Mouse (Mus musculus): ENCODE results near the gene Ppard.

Gene Ppard

DNA sequence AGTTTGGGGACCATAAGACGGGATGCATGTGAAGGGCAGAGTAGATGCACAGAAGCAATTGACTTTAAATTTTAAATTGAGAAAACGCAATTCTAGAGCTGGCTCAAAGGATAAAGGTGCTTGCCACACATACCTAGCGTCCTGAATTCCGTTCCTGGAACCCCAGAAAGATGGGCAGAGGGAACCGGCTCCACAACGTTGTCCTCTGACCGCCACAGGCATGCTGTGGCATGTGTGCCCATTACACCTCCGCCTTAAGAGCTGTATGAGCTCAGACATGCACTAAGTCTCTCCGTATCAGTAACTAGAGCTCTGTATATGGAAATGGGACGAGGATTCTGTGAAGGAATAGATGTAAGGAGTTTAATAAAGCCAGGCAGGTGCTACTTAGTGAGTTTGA, 7.9 kb upstream of the Ppard start:
- no peak for DNase-seq

DNA sequence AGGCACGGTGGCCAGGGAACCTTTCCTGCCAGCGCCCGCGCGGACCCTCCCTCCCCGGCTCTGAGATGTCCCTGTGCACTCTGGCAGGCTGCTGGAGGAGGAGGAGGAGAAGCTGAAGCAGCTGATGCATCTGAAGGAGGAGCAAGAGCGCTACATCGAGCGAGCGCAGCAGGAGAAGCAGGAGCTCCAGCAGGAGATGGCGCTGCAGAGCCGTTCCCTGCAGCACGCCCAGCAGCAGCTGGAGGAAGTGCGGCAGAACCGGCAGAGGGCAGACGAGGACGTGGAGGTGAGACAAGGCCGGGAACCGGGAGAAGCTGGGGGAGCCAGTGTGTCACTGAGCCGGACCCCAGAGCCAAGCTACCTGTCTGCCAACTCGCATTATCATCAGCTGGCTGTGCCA, 6.5 kb upstream of the Ppard start:
- peak; percentile 92 for DNase-seq

GRCm38 (mm10) chr17:28230486-28230885, 2.0 kb upstream of the Ppard start:
- DNase-seq: no peak

DNA sequence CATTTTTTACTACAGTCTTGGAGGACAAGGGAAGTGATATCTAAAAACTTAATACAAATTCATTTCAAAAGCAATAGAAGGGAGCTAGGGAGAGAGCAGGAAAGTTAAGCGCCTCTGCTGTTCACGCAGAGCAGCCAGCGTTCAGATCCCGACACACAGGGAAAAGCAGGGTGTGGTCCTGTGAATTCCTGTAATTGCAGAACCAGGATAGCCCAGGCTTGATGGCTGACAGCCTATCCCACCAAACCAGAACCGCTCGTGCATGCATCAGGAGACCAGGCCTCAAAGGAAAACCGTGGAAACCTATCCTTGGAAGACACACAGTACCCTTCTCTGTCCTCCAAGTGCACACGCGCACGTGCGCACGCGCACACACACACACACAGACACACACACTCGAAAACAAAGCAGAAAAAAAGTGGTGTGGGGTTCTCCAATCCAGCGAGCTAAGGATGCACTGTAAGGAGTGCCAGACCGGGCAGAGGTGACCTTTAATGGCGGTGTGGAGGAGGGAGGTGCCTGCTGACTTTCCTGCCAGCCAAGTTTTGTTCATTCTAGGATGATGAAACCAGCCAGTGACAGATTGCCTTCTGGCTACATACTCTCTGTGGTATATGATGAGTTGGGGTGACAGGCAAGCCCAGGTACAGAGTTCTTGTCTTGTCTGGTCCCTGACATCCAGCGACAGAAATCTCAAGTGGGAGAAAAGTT, 1.3 kb upstream of the Ppard start:
- DNase-seq: no peak

- DNase-seq: no peak
Observed at GRCm38 (mm10) chr17:28233091-28233731, 711 bp downstream of the Ppard start.

- DNase-seq: no peak
Observed at GRCm38 (mm10) chr17:28234641-28235040, 2.1 kb downstream of the Ppard start.

- DNase-seq: no peak
Observed at GRCm38 (mm10) chr17:28235982-28236635, 3.6 kb downstream of the Ppard start.

GRCm38 (mm10) chr17:28236636-28237015, 4.1 kb downstream of the Ppard start:
- no peak for DNase-seq

- no peak for DNase-seq
Observed at GRCm38 (mm10) chr17:28237362-28237761, 4.9 kb downstream of the Ppard start.

- DNase-seq: no peak
Observed at GRCm38 (mm10) chr17:28237874-28238273, 5.4 kb downstream of the Ppard start.

GRCm38 (mm10) chr17:28240846-28241245, 8.3 kb downstream of the Ppard start:
- no peak for DNase-seq

DNA sequence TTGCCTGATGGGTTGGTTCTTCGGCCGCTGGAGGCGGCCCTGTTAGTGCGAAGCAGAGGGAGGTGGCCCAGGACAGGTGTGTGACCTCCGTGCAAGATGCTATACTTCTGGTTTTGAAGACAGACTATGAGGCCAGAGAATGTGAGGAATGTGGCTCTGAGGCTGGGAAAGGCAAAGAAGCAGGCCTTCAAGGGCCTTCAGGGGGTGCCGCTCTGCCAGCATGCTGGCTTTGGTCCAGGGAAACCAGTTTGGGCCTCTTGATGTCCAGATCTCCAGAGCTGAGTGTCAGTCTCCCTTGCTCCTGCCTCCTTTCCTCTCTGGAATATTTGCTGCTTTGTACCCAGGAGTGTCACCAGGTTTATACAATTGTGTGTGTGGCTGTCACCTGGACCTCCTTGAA, 9.8 kb downstream of the Ppard start:
- no peak for DNase-seq

DNA sequence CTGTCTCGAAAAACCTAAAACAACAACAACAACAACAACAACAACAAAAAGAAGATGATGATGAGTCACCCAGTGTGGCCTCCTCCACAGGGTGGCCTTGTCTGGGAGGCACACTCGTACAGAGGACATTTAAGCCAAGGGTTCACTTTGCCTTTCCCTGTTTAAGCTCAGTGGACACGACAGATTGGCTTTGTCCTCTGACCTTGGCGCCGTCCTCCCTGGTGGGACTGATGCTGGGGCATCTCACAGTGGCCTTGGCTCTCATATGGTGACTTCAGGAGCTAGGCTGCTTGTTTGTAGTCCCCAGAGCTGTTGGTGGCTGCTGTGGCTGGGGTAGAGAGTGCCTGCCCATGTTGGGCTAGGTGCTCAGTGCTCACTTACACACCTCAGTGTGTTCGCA, 11.7 kb downstream of the Ppard start:
- no peak for DNase-seq

GRCm38 (mm10) chr17:28244714-28245113, 12.2 kb downstream of the Ppard start:
- DNase-seq: peak; percentile 66

- DNase-seq: no peak
Observed at GRCm38 (mm10) chr17:28246640-28247039, 14.1 kb downstream of the Ppard start.

GRCm38 (mm10) chr17:28247613-28248012, 15.1 kb downstream of the Ppard start:
- no peak for DNase-seq

DNA sequence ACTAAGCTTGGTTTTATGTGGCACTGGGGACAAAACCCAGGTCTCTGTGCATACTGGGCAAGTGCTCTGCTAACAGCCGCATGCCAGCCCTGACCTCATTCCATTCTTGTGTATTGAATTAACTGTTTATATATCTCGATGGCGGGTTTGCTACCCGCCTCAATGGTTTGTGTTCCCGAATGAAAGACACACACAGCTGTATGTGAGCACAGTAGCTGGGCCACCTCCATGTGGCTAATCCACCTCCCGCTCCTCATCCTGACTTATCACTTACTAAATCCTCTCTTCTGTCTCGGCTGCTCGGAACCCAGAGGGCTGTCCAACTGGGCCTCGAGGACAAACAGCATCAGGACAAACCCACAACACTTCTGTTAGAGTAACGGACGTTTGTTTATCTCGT, 16.6 kb downstream of the Ppard start:
- DNase-seq: no peak

DNA sequence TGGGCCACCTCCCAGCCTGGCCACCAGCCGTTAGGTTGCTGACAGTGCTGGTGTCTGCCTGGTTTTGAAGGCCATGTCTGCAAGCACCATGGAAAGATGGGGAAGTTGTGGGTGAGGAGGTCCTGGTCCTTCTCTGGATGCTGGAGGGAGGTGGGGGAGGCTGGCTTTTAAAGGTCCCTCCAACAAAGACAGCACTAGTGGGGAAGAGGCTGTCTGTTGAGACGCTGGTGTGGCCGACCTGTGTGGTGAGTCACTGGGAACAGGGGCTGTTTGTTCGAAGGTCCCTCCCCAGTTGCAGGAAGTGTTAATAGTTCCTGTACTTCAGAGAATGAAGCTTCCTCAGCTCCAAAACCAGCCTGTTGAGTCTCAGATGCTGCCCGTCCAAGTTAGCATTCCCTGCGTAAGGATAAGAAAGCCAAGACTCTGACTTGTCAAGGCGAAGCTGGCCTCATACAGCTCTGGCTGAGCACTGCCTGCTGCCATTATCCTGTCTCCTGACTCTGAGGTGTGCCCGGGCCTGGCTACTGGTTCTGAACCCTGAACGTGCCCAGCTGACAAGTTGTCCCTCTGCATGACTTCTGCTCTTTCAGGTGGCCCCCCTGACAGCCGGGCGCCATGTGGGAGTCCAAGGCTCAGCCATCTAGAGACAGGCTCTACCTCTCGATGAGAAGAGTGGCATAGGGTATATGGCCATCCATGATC, 19.2 kb downstream of the Ppard start:
- no peak for DNase-seq

DNA sequence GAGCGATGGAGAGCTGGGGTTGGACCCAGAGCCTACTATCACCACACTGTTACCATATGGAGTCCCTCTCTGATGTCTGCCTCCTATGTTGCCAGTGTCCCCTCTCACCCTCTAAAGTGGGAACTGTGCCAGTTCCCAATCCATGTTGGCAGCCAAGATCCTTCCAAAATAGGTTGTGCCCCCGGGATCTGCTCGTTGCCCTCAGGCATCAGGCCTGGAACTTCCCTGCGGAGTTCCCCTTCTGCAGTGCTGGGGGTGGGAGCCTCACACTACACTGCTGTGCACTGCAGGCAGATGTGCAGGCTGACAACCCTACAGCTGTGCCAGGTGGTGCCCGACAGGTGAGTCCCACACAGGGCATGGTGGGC, 19.8 kb downstream of the Ppard start:
- DNase-seq: no peak

DNA sequence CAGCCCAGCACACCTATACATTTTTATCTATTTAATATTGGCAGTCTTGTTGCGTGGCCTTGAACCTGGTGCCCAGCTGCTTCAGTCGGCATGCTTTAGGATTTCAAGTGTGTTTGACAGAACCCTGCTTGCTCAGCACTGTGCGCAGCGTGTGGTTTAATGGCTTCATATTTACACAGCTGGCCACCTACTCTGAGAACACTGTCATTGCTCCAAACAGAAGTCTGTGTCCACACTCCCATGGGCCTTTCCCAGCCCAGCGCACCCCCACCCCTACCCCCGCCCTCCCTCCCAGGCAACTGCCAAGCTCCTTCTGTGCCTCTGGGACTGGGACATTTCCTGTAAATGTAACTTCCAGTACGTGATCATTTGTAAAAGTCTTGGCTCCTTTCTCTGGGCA, 20.7 kb downstream of the Ppard start:
- DNase-seq: no peak

GRCm38 (mm10) chr17:28254804-28255203, 22.3 kb downstream of the Ppard start:
- no peak for DNase-seq

DNA sequence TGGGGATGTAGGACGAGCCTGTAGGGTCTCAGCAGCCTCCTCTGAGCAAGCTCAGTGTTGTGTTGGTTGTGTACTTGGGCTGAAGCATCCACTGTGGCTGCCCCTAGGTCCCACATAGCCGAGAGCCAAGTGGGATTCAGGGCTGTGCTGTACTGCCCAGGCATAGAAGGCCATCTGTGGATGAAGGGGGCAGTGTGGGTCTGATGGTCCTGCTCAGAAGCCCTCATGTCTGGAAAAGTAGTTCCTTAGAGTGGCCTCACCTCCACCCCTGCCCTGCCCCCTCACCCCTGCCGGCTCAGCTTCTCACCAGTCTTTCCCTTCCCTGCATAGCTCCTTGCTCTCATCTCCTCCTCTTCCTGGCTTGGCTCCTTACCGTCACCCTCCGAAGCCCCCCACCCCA, 23.2 kb downstream of the Ppard start:
- DNase-seq: no peak

DNA sequence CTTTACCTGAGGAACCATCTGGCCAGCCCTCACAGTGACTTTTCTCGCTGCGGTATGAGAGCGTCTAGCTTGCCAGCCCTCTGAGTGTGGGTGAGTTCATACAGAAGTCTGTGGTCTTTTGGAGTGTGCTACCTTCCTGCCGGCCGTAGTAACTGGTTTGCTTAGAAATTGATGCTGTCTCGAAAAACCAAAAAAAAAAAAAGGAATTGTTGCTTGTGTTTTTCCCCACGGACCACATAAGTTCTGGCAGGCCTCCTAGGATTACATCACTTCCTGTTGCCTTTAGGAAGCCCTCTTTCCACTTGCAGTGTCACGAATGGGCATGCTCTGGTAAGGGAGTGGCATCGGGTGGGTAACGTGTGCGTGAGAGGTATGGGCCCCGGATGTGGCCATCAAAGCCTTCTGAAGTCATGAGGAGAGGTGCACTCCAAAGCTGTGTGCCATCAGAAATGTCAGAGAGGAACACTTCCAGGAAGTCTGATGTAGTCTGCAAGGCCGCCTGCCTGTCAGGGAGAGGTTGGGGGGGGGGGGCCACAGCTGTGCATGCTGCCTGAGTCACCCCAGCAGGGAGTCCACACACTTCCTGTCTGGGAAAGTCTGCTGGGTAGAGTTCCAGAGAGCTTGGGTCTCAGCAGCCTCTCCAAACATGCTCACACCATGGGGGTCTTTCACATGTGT, 24.3 kb downstream of the Ppard start:
- DNase-seq: no peak

Measured in right cerebral cortex, postnatal 4 days (tissue).